Mouse (Mus musculus): Measurements from ENCODE around the gene Cacna1g. TPM values are rescaled to one million over a fixed set of nuclear protein-coding genes. Genes with fewer than 3 reads are reported as not detected.

Cacna1g gene
- polyA plus RNA-seq, 1 experiment from 2014 or later = 18.4 TPM

- no peaks in the 10 kb centered on the region for H3K36me3 ChIP-seq (ENCODE audit: control insufficient read depth, insufficient read depth, low read length)
- ATAC-seq = no peak
- 87% methylated on average over 9 of the region's 9 CpGs for WGBS
Observed at GRCm38 (mm10) chr11:94484636-94485035, 10.6 kb upstream of the Cacna1g start.

DNA sequence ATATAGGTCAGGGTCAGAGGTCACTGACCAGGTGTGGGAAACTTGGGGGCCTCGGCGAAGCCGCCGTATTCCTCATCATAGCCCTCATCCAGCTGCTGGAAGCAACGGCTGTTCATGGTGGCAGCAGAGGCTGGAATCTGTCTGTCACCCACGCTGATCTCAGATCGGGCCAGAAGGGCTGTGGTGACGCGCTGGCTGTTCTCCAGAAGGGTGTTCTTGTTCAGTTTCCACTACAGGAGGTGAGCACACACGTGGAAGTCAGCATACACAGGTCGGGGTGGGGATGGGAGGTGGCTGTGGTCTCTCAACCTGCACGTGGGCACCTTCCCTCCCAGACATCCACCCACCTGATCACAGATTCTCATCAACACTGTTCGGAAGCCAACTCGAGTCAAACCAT is 9.9 kb upstream of the Cacna1g start:
- Histone ChIP-seq H3K4me2 (ENCODE audit: low read length) (no peak overlapping the region), H3K9ac (ENCODE audit: low read depth, low read length) (no peak overlapping the region), H3K27ac (ENCODE audit: low read length) (no peak overlapping the region), H3K9me3 (replicated peaks; ENCODE audit: control insufficient read depth, low read length, poor library complexity, severe bottlenecking) (no peaks in the 10 kb centered on the region), H3K27me3 (ENCODE audit: control insufficient read depth, insufficient read depth, low read depth, low read length) (no peaks in the 10 kb centered on the region), H3K4me1 (ENCODE audit: control insufficient read depth, insufficient read depth, low read length) (no peaks in the 10 kb centered on the region), H3K4me3 (ENCODE audit: low read depth, low read length) (no peak overlapping the region), H3K36me3 (ENCODE audit: control insufficient read depth, insufficient read depth, low read length) (no peaks in the 10 kb centered on the region)
- ATAC-seq = no peak
- 86% methylated on average over 14 of the region's 14 CpGs for WGBS

More at GRCm38 (mm10) chr11:94484636-94485035, 10.6 kb upstream of the Cacna1g start:
- no peaks in the 10 kb centered on the region for H3K9me3 ChIP-seq (replicated peaks; ENCODE audit: control insufficient read depth, low read length, poor library complexity, severe bottlenecking)
- H3K9ac ChIP-seq (ENCODE audit: low read depth, low read length) = no peak overlapping the region
- H3K4me3 ChIP-seq (ENCODE audit: low read depth, low read length) = no peak overlapping the region
- H3K27me3 ChIP-seq (ENCODE audit: control insufficient read depth, insufficient read depth, low read depth, low read length) = no peaks in the 10 kb centered on the region
- no peaks in the 10 kb centered on the region for H3K4me1 ChIP-seq (ENCODE audit: control insufficient read depth, insufficient read depth, low read length)
- H3K27ac ChIP-seq (ENCODE audit: low read length) = no peak overlapping the region
- H3K4me2 ChIP-seq (ENCODE audit: low read length) = no peak overlapping the region

GRCm38 (mm10) chr11:94483436-94483835 is 9.4 kb upstream of the Cacna1g start:
- 82% methylated on average over 11 of the region's 11 CpGs for WGBS
- Histone ChIP-seq H3K9me3 (replicated peaks; ENCODE audit: control insufficient read depth, low read length, poor library complexity, severe bottlenecking) (no peaks in the 10 kb centered on the region), H3K4me2 (ENCODE audit: low read length) (no peak overlapping the region), H3K9ac (ENCODE audit: low read depth, low read length) (no peak overlapping the region), H3K4me3 (ENCODE audit: low read depth, low read length) (no peak overlapping the region), H3K4me1 (ENCODE audit: control insufficient read depth, insufficient read depth, low read length) (no peaks in the 10 kb centered on the region), H3K27ac (ENCODE audit: low read length) (no peak overlapping the region), H3K36me3 (ENCODE audit: control insufficient read depth, insufficient read depth, low read length) (no peaks in the 10 kb centered on the region), H3K27me3 (ENCODE audit: control insufficient read depth, insufficient read depth, low read depth, low read length) (no peaks in the 10 kb centered on the region)
- no peak for ATAC-seq

DNA sequence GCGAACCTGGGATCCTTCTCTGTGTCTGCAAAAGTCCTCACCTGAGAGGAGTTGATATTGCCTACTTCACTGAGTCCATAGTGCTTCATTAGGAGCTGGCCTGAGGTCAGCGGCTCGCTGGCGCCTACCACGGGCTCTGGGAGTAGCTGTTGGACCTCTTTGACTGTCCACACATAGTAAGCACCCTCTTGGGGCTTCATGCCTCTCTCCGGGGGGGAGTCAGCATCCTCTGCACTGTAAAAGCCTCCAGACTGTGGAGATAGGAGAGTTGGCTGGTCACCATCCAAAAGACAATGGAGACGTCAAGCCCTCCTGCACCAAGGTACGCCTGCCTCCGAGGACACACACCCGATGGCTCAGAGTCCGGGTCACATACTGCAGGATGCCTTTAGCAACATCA is 8.7 kb upstream of the Cacna1g start:
- no peak overlapping the region for H3K9ac ChIP-seq (ENCODE audit: low read depth, low read length)
- 92% methylated on average over 11 of the region's 11 CpGs for WGBS

DNA sequence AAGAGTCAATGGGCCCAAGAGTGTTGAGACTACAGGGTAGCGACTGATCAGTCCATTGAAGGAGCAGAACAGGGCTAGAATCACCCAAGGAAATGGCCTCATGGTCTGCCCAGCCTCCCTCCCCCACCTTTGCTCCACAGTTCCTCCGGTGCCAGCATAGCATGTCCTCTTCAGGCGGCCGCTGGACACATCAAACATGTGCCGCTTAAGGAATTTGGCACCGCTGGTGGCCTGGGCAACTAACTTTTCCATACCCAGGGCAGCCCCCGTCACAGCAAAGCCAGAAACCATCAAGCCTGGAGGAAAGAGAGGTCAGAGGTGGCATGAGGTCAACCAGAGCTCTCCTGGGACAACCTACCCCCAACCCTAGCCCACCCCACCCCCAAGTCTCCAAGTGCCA is 8.0 kb upstream of the Cacna1g start:
- 94% methylated on average over 7 of the region's 7 CpGs for WGBS

More for the DNA sequence above, 8.7 kb upstream of the Cacna1g start:
- no peaks in the 10 kb centered on the region for H3K36me3 ChIP-seq (ENCODE audit: control insufficient read depth, insufficient read depth, low read length)
- H3K4me2 ChIP-seq (ENCODE audit: low read length) = no peak overlapping the region
- no peaks in the 10 kb centered on the region for H3K9me3 ChIP-seq (replicated peaks; ENCODE audit: control insufficient read depth, low read length, poor library complexity, severe bottlenecking)
- ATAC-seq = no peak
- no peak overlapping the region for H3K4me3 ChIP-seq (ENCODE audit: low read depth, low read length)
- no peaks in the 10 kb centered on the region for H3K27me3 ChIP-seq (ENCODE audit: control insufficient read depth, insufficient read depth, low read depth, low read length)
- H3K4me1 ChIP-seq (ENCODE audit: control insufficient read depth, insufficient read depth, low read length) = no peaks in the 10 kb centered on the region
- no peak overlapping the region for H3K27ac ChIP-seq (ENCODE audit: low read length)

DNA sequence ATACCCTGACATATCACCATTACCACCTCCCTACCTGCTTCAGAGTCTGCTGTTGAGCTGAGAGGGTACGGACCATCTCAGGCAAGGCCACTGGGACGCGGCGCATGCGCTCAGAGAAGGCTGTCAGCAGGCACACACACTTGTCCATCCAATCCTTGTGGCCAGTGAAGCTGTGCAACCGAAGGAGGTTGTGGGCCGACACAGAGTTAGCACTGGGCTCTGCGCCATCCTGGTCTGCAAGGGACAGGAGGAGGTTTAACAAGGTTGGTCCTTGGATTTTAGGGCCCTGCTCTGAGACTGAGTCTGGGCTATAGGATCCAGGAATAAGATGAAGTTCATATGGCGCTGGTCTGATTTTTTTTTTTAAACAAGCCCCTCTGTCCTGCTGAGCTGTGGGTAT is 6.4 kb upstream of the Cacna1g start:
- no peak overlapping the region for H3K4me3 ChIP-seq (ENCODE audit: low read depth, low read length)
- H3K4me1 ChIP-seq (ENCODE audit: control insufficient read depth, insufficient read depth, low read length) = peaks cover 4% of the 10 kb centered on the region; the same call in 1 of the 2 replicates
- no peak for ATAC-seq
- no peak overlapping the region for H3K27ac ChIP-seq (ENCODE audit: low read length)
- no peaks in the 10 kb centered on the region for H3K27me3 ChIP-seq (ENCODE audit: control insufficient read depth, insufficient read depth, low read depth, low read length)
- no peak overlapping the region for H3K9ac ChIP-seq (ENCODE audit: low read depth, low read length)
- no peaks in the 10 kb centered on the region for H3K9me3 ChIP-seq (replicated peaks; ENCODE audit: control insufficient read depth, low read length, poor library complexity, severe bottlenecking)
- no peaks in the 10 kb centered on the region for H3K36me3 ChIP-seq (ENCODE audit: control insufficient read depth, insufficient read depth, low read length)
- WGBS = 77% methylated on average over 9 of the region's 9 CpGs
- H3K4me2 ChIP-seq (ENCODE audit: low read length) = no peak overlapping the region

More for the DNA sequence above, 8.0 kb upstream of the Cacna1g start:
- no peak overlapping the region for H3K27ac ChIP-seq (ENCODE audit: low read length)
- H3K9ac ChIP-seq (ENCODE audit: low read depth, low read length) = no peak overlapping the region
- H3K36me3 ChIP-seq (ENCODE audit: control insufficient read depth, insufficient read depth, low read length) = no peaks in the 10 kb centered on the region
- H3K27me3 ChIP-seq (ENCODE audit: control insufficient read depth, insufficient read depth, low read depth, low read length) = no peaks in the 10 kb centered on the region
- H3K9me3 ChIP-seq (replicated peaks; ENCODE audit: control insufficient read depth, low read length, poor library complexity, severe bottlenecking) = no peaks in the 10 kb centered on the region
- no peak for ATAC-seq
- no peaks in the 10 kb centered on the region for H3K4me1 ChIP-seq (ENCODE audit: control insufficient read depth, insufficient read depth, low read length)
- no peak overlapping the region for H3K4me3 ChIP-seq (ENCODE audit: low read depth, low read length)
- no peak overlapping the region for H3K4me2 ChIP-seq (ENCODE audit: low read length)

DNA sequence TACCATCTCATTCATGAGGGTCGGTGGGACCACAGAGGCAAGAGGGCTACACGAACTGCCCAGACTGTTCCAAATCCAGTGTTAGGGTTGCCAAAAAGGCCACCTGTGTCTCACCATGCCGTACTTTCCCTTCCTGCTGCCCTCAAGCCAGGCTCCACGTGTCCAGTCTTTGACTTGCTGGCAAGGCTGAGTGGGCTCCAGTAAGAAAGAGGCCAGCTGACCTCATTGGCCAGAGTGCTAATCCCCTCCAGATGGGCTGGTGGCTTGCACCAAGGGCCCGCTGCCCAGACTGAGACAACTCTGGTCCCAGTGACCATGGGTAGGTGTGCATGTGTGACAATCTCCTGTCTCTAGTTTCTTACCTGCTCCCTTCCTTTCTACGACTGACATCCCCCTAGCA is 3.7 kb upstream of the Cacna1g start:
- no peak overlapping the region for H3K9ac ChIP-seq (ENCODE audit: low read depth, low read length)
- H3K36me3 ChIP-seq (ENCODE audit: control insufficient read depth, insufficient read depth, low read length) = no peaks in the 10 kb centered on the region
- no peak for ATAC-seq
- H3K9me3 ChIP-seq (replicated peaks; ENCODE audit: control insufficient read depth, low read length, poor library complexity, severe bottlenecking) = no peaks in the 10 kb centered on the region
- 71% methylated on average over 6 of the region's 6 CpGs for WGBS
- peaks cover 14% of the 10 kb centered on the region; the same call in 1 of the 2 replicates for H3K4me1 ChIP-seq (ENCODE audit: control insufficient read depth, insufficient read depth, low read length)
- no peak overlapping the region for H3K27ac ChIP-seq (ENCODE audit: low read length)
- no peak overlapping the region for H3K4me3 ChIP-seq (ENCODE audit: low read depth, low read length)
- H3K4me2 ChIP-seq (ENCODE audit: low read length) = no peak overlapping the region
- H3K27me3 ChIP-seq (ENCODE audit: control insufficient read depth, insufficient read depth, low read depth, low read length) = no peaks in the 10 kb centered on the region

DNA sequence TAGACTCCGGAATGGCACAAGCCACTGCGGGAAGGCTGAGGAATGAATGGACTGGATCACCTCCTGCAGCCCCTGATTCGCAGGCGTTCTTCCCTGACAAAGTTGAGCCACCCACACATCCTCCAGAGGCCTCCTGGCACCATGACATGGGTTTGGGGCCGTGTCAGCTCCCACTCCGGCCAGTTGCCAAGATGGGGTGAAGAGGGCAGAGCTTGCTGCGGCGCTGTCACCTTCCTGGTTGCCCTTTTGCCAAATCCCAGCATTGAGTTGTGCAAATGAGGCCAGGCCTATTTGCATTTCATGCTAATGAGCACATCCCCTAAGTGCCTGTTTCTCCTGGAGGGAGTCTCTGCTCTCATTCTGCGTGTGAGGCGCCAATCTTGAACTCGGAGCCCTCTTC is 1.7 kb upstream of the Cacna1g start:
- Histone ChIP-seq H3K4me1 (ENCODE audit: control insufficient read depth, insufficient read depth, low read length) (peaks cover 21% of the 10 kb centered on the region), H3K9ac (ENCODE audit: low read depth, low read length) (no peak overlapping the region), H3K9me3 (replicated peaks; ENCODE audit: control insufficient read depth, low read length, poor library complexity, severe bottlenecking) (no peaks in the 10 kb centered on the region), H3K27me3 (ENCODE audit: control insufficient read depth, insufficient read depth, low read depth, low read length) (no peaks in the 10 kb centered on the region), H3K27ac (ENCODE audit: low read length) (no peak overlapping the region), H3K4me2 (ENCODE audit: low read length) (peak overlapping the region; percentile 15; the same call in 1 of the 2 replicates), H3K4me3 (ENCODE audit: low read depth, low read length) (no peak overlapping the region), H3K36me3 (ENCODE audit: control insufficient read depth, insufficient read depth, low read length) (no peaks in the 10 kb centered on the region)
- ATAC-seq = no peak
- 6% methylated on average over 11 of the region's 11 CpGs for WGBS

DNA sequence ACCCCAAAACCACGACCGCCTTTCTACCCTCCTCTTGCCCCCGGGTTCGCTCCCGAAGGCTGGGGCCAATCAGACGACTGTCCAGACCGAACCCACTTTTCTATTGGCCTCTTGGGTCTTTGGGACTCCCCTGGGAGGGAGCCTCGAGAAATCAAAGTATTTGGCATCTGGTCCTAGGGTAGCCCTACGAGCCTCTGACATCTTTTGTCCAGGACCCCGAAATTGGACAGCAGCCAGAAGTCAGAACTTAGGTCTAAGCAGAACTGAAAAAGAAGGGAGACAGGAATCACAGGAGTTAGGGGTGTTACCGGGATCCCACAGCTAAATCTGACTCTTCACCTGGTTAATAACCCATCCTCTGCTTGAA is 529 bp upstream of the Cacna1g start:
- Histone ChIP-seq H3K27me3 (ENCODE audit: control insufficient read depth, insufficient read depth, low read depth, low read length) (no peaks in the 10 kb centered on the region), H3K9ac (ENCODE audit: low read depth, low read length) (peak overlapping the region; percentile 96; the same call in 1 of the 2 replicates), H3K27ac (ENCODE audit: low read length) (peak overlapping the region; percentile 84; the same call in 1 of the 2 replicates), H3K9me3 (replicated peaks; ENCODE audit: control insufficient read depth, low read length, poor library complexity, severe bottlenecking) (no peaks in the 10 kb centered on the region), H3K36me3 (ENCODE audit: control insufficient read depth, insufficient read depth, low read length) (no peaks in the 10 kb centered on the region), H3K4me1 (ENCODE audit: control insufficient read depth, insufficient read depth, low read length) (peaks cover 33% of the 10 kb centered on the region), H3K4me2 (ENCODE audit: low read length) (peak overlapping the region; percentile 82), H3K4me3 (ENCODE audit: low read depth, low read length) (peak overlapping the region; percentile 77)
- WGBS = 2% methylated on average over 11 of the region's 11 CpGs
- peak; percentile 30 for ATAC-seq

All from midbrain, embryonic 16.5 days (tissue).